Mouse (Mus musculus) CD4-positive, CD25-positive, alpha-beta regulatory T cell, adult 4 months (primary cell): Measurements from ENCODE around the gene Otx2. TPM values are rescaled to one million over a fixed set of nuclear protein-coding genes. Genes with fewer than 3 reads are reported as not detected.

Source experiments
- ATAC-seq: one replicate; pipeline ENCODE4 v1.8.0; 2017
- polyA plus RNA-seq, 2 experiments: library from polyadenylated mRNA; unstranded; fragments of 100-300 nt; shearing (Covaris generic); gene quantifications; one replicate each; pipeline ENCODE4 v1.2.1; 2017

Gene Otx2
- polyA plus RNA-seq, 2 experiments from 2014 or later: not detected

DNA sequence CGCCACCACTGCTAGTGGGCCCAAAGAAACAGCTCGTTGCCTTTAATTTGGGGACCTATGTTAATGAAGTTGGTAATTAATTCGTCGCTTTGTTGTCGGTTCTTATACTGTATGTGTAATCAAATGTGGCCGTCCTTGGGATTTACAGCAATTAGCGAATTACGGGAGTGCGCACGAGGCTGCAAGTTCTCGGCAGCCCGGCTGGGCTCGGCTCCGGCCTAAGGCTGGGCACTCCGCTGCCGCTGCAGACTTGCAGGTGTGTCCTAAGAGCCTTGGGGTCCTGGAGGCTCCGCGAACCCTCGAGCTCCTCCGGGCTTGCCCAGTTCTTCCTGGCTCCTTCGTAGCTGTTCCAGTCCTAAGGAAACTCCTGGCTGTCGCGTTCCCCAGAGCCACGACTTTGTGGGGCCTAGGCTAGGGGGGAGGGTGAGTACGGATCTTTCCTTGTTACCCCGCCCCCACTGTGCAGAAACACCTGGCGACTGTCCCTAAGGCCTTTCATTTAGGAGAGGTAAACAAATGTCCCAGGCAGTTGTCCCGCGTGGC, 4.8 kb downstream of the Otx2 start:
- no peak for ATAC-seq

DNA sequence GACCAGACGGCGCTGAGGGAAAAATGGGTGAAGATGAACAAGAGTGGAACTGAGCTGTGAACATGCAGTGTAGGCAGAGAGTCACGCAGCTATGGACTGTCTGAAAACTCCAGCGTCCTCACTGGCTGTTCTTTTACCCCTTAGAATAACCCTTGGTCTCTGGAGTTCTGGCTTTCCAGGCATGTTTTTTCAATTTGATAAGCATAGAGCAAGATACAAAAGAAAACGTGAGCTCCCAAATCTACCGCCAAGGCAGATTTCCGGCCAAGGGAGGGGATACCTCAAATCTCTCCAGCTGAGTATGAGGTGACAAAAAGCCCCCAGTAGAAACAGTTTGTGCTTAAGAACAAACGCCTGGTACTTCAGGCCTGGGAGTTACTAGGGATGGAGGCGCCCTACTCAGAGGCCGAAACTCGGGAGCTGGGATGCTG, 5.6 kb downstream of the Otx2 start:
- no peak for ATAC-seq

DNA sequence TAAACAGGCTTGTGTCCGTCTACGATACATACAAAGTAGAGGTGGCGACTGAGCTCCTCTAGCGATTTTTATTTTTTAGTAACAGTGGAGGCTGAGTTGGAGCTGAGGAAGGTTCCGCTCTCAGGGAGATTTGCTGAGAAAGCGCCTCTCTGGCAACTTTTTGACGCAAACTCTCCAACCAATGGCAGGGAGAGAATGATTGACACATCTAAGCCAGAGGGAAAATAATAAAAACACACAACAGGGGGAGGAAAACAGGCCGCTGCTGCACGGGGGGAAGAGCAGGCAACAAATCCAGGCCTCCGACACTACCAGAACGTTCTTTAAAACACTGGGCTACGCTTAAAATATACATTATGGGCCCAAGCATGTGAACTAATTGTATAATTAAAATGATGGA, 6.2 kb downstream of the Otx2 start:
- ATAC-seq: no peak

DNA sequence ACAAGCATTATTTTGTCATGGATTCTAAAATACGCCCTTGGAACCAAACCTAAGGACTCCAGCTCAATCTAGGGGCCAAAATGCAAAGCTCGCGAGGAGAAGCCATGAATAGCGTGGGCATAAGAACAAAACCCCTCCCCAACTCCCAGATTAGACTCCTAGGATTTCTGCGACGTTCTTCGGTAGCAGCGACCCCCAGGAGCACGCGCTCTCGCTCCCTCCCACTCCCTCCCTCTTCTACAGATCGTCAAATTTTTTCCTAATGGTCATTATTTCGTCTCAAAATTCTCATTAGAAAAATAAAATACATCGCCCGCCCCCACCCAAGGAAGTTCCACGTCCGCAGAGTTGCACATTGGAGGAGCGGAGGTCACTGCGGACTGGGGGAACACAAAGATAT, 6.8 kb downstream of the Otx2 start:
- no peak for ATAC-seq

DNA sequence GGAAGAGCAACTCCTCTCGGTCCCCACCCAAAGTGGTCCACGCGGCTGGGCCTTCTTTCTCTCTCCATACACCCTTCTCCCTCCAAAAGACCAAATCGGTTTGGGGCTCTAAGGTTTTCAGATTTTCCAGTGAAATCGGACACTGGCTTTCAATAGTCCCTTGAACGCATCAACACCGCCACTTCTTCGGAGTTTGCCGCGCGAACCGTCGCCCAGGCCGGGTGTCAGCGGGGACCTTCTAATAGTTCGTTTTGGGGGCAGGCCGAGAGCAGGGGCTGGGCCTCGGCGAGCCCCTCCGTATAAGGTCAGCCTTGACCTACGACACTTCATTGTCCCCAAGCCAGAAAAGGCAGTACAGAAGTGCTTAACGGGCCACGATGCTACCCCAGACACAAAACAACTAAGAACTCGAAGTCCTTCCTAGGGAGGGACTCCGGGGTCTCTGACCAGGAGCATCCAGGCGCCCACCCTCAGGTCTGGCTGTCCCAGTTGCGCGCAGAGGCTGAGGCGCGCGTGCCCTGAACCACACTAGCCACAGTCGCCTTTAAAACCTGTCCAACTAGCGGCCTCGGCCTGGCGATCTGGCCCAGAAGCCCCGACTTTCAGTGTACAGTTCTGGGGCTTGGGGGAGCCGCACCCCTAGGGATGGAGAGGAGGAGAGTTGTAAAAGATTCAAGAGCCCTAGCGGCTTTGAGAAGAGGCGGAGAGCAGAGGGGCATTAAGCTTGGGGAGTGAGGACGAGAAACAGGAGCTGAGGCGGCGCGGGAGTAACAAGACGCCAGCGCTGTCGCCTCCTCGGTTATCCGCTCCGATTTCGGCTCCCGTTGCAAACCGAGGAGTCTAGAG, 7.6 kb downstream of the Otx2 start:
- no peak for ATAC-seq

DNA sequence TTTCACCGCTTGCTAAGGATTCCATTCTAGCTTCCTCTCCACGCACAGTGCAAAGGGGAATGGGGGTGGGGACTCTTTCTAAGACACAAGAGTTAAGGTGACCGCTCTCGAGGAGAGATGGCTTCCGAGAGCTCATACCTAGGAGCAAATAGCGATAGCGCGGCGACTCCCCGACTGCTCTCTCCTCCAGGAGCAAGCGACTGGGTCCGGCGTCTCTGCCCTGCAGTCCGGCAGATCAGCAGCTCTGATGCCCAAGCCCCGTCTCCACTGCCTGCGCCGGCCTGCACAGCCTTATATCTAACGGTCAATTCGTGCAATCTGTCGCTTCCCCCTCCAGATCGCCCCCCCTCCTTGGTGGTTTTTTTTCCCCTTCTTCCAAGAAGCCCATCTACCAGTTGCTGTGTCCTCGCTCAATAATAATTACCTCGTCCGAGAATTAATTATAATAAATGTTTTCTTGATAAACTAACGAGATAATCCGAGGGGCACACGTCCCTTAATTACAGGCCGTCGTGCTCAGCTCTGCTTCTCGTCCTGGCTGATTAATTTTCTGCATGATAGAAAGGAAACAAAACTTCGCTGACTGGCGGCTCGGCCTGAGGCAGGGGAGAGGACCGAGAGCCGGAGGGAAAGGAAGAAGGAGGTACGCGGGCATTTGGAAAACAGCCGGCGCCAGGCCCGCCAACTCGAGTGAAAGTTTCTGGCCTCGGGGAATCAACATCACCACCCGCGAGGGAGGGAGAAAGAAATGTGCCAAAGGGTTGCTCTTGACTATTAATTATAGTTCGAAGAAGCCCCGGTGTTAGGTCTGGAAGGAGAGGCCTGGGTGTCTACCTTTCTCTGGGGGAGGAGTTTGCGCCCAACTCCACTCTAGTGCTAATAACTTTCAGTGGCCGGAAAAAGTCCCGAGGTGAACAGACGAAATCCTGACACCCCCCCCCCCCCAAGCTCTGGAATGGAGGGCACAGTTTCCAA, 8.5 kb downstream of the Otx2 start:
- ATAC-seq: no peak

DNA sequence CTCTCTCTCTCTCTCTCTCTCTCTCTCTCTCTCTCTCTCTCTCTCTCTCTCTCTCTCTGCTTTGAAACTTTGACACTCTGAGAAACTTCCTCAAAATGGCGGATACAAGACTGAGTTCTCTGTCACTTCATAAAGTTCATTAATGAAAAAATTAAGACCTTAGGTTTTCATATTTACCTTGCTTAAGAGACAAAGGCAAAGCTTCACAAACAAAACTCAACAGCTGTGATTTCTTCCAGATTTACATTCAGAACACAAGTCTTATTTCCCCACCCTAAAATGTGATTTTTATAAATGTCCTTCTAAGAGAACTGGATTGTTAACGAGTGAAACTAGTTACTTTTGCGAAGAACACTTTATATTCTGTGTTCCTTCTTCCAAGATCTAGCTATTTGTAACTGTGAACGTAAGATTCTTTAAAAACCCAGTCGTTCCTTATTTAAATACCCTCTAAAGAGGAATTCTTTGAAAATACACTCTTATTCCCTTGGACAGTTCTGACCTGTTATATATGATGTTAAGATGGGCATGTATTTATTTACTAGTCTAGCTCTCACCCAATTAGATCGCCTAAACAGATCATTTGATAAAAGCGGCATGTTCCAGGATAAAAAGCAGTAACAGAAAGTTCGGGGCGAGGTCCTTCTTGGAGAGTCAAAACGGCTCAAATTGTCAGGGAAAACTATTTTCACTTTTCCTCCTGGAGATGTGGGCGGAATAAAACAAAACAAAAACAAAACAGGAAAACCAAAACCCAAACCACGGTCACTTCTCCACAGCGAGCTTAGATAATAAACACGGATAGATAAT, 9.4 kb downstream of the Otx2 start:
- ATAC-seq: no peak

DNA sequence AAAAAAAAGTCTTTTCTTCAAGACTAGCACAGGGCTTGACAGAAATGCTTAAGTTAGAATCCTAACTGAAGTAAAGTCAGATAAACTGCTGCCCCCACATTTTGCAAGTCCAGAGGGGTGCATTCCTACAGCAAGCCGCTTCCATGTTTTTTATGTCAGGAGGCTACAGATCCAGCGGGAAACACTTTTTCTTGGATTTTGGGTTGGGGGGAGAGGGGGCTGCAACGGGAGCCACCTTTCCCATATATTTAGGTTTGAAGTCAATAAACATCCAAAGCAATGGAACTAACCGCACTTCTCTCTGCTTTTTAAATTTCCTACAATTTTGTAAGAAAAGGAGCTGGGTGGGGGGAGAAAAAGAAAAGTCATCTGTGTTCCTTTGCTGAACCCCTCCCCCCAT, 10.1 kb downstream of the Otx2 start:
- ATAC-seq: no peak

DNA sequence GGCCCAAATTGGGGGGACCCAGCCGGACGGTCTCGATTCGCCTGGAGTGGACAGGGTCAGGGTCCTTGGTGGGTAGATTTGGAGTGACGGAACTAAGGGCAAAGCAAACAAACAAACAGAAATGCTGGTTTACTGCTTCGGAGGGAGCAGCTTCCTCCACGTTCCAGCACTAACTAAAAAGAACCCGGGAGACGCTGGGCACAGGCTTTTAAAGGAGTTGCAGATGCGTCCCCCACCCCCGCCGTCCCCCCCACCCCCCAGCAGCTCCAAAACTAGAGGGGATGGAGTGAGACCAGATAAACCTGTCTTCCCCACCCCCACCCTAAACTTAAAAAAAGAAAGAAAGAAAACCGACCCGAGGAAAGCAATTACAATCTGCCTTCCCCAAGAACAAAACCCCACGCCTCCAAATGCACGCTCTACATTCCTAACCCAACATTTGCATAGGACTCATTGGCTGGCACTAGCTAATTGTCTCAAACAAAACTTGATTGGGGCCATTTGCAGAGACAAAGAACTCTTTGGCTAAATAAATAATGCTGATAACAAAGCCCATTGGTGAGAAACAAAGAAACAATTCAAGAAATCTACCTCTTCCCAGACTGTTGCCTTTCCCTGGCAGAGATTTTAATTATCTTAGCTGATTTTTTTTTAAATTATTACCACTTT, 10.9 kb downstream of the Otx2 start:
- no peak for ATAC-seq

DNA sequence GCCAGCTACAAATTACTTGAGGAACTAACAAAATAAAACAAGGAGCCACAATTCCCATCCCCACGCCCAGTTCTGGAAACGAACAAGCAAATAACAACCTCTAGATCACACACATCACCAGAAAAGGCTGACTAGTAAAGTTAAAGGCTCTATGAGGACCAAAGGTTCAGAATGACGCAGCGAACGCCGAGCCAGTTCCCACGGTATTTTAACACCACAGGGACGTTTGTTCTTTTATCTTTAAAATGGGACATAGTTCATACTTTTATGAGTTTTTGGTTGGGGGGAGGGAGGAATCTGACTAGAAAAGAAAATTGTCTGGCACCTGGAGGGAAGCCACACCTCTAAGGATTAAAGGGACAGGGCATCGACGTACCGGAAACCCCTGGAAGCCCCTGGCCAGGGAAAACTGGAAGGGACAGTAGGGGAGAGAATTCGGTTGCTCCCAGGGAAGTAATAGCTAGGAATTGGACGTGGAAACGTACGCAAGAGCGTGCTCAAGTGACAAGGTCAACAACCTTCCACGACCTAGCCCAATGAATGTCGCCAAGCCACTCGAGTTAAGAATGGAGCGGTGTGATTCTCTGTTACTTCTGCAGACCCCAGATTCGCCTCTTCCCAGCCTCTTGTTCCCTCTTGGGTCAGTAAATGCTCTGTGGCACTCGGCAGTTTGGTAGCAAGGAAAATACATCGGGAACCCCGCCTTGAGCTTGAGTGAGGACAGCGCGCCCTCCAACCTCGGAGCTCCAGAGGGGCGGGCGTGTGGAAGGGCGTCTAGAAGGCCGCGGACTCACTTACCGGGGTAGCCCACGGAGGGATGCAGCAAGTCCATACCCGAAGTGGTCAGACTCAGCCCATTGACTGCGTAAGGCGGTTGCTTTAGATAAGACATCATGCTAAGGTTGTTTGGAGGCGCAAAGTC, 11.7 kb downstream of the Otx2 start:
- no peak for ATAC-seq

DNA sequence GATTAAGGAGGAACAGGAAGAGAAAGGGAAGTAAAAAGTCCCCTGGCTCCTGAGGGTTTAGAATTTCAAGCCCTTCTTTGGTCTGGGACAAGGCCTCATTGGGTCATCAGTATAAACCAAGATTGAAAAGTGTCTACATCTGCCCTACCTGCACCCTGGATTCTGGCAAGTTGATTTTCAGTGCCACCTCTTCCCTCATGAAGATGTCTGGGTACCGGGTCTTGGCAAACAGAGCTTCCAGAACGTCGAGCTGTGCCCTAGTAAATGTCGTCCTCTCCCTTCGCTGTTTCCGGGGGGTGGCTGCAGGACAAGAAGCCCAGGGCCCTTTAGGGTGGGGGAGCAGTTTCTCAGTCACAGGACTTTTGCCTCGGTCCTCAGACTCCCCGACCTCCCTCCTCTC, 12.5 kb downstream of the Otx2 start:
- ATAC-seq: no peak

DNA sequence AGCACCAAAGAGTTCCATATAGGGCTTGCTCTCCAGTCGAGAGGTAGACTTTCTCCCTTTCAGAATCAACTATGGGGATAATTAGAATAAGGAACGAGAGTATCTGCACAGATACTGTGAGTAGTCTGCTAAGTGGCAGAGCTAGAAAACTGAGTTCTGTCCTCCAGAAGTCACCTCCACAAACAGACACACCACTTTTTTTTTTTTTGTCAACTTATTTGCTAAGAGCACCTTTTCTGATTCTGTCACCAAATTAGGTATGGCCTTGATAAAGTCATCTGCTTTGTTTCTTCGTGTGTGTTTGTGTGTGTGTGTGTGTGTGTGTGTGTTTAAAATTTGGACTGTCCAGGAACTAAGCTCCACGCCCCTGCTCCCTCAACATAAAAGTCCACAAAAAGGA, 13.0 kb downstream of the Otx2 start:
- ATAC-seq: no peak

DNA sequence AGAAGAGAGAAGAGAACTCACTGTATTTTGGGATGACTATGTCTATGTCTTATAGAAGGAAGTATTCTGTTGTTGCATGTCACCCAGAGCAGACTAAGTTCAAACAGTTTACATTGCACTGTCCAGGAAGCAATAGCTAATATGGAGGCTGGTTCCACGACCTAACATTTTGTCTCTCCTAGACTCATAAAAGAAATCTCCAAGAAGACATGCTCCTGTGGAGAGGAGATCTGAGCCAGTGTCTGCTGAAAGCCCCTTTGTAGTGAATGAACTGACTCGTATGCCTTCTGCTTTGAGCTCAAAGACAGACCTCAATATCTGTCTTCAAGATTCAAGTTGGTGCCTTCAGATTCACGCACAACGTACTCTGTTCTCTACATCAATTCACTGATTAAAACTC, 14.0 kb downstream of the Otx2 start:
- ATAC-seq: no peak

DNA sequence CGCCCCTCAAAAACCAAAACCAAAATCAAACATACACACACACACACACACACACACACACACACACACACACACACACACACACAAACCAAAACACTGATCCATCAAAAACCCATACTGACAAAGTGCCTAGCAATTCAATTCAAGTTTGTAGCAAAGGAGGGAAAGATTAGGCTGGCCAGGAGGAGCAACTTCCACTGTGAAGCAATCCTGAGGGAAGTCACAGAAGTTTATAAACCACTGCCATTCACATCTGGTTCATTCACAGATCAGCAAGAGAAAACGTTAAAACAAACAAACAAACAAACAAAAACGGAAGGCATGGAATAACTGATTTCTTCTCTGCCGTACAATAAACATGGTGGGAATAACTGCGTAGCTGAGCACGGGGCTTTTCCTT, 16.4 kb downstream of the Otx2 start:
- no peak for ATAC-seq

DNA sequence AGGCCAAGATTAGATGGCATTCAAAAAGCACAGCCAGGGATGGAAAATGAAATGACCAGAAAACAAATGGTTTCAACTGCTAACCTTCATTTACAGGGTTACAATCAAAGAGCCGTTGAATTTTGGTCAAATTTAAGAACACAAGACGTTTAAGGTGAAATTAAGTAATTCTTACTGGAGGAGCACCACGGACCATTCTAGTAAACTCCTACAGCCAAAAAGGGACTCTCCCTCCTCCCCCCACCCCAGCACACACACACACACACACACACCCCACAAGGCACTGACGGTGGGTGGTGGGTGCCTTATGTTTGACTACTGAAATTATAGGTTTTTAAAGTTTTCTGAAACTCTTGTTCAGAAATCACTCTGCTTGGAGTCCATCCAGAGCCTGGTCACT, 16.9 kb downstream of the Otx2 start:
- ATAC-seq: no peak

DNA sequence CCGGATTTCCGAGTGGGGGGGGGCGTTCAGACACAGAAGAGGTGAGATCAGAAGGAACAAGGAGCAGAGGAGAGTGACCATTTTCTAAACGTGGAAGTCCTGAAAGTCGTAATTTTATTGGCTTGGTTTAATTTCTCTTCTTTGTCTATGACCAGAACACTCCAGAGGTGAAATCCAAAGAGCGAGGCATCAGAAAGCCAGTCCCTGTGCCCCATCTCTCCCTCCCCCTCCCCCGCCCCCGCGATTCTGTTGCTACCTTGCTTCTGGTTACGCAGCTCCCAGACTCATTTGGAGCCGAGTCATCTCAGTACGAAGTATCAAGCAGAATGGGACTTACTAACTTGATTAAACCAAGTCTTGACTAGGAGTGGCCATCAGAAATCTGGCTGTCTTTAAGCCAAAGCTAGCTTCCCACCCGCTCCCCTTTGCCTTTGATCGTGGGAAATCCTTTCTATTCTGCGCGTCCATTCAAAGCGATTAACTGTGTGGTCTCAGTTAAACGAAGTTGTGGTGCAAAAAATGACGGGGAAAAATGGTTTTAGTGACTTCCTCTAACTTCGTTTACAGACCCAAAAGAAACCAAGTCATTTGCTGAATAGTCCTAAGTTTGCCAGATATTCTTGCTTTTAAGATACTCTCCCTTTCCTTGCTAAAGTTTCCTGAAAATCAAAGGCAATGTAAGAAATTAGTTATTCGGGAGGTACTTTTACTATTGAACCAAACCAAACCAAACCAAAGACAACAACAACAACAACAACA, 17.6 kb downstream of the Otx2 start:
- no peak for ATAC-seq

DNA sequence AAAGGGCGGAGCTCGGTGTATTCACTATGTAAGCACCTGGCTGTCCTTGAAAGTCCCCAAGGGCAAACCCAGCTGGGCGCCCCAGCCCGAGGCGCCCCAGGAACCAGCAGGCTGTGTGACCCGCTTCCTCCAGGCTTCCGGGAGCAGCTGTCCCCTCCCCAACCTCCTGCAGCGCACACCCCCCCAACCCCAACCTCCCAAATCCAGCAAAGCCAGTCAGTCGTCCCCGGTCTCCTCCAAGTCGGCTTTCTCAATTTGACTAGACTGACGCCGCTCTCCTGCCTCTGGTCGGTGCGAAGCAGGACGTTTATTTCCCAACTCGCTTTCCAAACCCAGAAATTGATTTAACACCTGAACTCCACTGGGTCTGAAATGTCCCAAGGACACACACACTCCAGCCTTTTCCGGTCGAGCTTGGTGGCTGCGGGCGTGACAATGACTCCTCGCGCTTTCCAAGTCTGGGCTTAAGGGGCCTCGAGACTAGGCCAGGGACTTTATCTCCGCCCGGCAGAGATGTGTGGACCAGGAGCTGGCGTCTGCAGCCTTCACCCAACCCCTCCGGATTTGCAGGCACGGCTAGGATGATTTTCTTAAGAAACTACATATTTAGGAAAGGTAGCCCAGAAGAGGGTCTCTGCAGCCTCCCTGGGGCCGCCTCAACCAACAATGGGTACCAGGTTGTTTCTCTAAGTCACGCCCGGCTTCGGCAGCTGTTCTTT, 18.4 kb downstream of the Otx2 start:
- no peak for ATAC-seq

DNA sequence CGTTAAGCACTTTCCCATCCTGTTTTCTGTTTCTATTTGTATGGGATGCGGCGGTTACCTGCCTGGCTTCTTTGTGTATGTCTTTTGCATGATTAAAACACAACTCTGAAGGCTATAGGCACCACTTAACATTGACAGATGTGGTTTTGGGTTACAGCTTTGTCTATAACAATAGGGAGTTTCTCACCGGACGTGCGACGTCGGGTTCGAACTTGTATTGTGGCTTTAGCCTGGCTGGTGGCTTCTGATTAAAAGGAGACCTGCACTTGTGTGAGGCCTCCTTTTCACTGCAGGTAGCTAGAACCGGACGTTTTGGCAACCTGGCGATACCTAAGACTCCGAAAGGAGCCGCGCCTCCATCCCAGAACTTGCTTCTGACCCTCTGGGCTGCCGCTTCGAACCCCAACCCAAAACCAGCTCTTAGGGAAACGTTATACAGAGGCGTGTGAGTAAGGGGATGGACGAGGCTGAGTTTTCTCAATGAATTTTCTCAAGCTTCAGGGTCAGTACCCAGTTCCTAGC, 19.0 kb downstream of the Otx2 start:
- no peak for ATAC-seq
